Mouse (Mus musculus) urinary bladder, adult 2 months (tissue): Measurements from ENCODE around the gene Atg2b. TPM values are rescaled to one million over a fixed set of nuclear protein-coding genes. Genes with fewer than 3 reads are reported as not detected.

ENCODE experiments used
- DNase-seq: peaks from one replicate; pipeline ENCODE4 v3.0.0; 2022; ENCODE audit warnings: low spot score
- polyA plus RNA-seq: library from polyadenylated mRNA; depleted of rRNA; stranded (reverse); fragments of >200 nt; gene quantifications from 2 replicates; pipeline ENCODE4 v1.2.3, GENCODE M21; 2012; rRNA removed

Gene Atg2b
- polyA plus RNA-seq, 1 experiment: 24.5 TPM

- DNase-seq: no peak
These were observed 87.9 kb downstream of the Atg2b start for GRCm38 (mm10) chr12:105597135-105597534.

DNA sequence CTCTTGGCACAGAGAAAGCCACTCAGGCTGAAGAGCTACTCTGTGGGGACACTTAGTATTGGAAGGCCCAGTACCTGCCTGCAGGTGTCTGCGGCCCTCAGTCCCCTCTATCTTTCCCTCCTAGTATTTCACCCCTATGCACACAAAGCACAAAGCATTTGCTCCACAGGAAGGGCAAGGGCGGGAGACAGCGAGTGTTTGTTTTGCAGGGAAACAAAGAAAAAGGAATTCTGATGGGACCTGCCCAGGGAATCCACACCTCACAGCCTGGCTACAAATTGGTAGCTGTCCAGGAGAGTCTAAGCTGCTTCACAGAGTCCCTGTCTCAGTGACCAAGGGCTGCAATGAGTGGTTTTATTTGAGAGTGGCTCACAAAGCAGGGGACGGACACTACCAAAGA is 91.5 kb downstream of the Atg2b start:
- no peak for DNase-seq

DNA sequence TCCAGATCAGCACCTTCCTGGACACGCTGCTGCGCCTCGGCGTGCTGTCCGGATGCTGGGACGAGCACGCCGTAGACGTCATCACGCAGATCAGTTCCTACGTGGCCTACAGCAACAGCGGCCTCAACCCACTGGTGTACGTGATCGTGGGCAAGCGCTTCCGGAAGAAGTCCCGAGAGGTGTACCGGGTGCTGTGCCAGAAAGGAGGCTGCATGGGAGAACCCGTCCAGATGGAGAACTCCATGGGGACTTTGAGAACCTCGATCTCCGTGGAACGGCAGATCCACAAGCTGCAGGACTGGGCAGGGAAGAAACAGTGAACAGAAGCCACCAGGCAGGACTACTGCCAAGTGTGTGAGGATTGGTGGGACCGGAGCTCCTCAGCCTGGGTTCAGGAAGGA is 92.7 kb downstream of the Atg2b start:
- no peak for DNase-seq

GRCm38 (mm10) chr12:105590786-105591185 is 94.2 kb downstream of the Atg2b start:
- DNase-seq: no peak

GRCm38 (mm10) chr12:105587526-105587925 is 97.5 kb downstream of the Atg2b start:
- no peak for DNase-seq

GRCm38 (mm10) chr12:105584851-105585250 is 100.2 kb downstream of the Atg2b start:
- DNase-seq: peak; percentile 63

- no peak for DNase-seq
These were observed 101.5 kb downstream of the Atg2b start for GRCm38 (mm10) chr12:105583484-105583883.

GRCm38 (mm10) chr12:105582486-105582885 is 102.5 kb downstream of the Atg2b start:
- no peak for DNase-seq

DNA sequence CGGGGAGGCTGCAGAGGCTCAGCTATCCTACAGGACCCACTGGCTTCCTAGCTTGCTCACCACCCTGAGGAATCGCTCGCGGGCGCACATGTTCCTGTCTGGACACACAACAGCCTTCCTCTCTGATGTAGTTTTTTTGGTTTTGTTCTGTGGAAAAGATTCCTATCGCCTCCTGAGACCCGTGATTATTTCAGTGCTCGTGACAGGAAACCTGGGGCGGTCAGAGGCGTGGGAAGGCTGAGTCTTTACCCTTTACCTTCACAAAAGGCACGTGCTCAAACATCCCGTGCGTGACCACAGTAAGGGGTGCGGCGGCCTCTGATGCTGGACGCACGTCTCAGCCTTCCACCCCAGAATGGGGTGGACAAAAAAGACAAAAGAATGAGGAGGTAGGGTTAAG is 104.5 kb downstream of the Atg2b start:
- DNase-seq: no peak

- DNase-seq: no peak
These were observed 110.7 kb downstream of the Atg2b start for GRCm38 (mm10) chr12:105574356-105574755.

DNA sequence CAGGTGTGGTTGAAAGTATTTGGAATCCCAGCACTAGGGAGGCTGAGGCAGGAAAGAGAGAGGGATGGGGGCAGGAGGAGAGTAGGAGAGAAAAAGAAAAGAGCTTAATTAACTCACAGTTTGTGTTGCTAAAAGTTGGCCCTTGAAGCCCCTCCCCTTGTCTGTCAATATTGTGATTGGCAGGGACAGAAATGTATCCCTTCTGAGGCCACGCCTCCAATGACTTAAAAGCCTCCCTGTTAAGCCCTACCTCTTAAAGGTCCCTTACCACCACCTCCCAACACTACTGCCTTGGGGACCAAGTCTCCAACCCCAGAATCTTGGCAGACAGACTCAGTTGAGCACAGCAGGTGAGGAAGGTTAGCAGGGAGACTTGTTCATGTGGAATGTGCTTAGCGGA is 112.4 kb downstream of the Atg2b start:
- DNase-seq: no peak

GRCm38 (mm10) chr12:105571867-105572266 is 113.1 kb downstream of the Atg2b start:
- no peak for DNase-seq

Other genes starting within 250 kb of the Atg2b start
- gene D430019H16Rik, start 231.4 kb downstream of the Atg2b start, polyA plus RNA-seq: 3.5 and 4.4 TPM in 2 replicates
- gene Bdkrb2, start 122.0 kb downstream of the Atg2b start, polyA plus RNA-seq: 5.7 and 6.6 TPM in 2 replicates
- gene Bdkrb1, start 82.1 kb downstream of the Atg2b start, polyA plus RNA-seq: 0.17 and 0.35 TPM in 2 replicates
- gene Gskip, start 382 bp downstream of the Atg2b start, polyA plus RNA-seq: 18.2 and 18.4 TPM in 2 replicates
- gene Ak7, start 20.8 kb upstream of the Atg2b start, polyA plus RNA-seq: 0.11 and 0.25 TPM in 2 replicates
- gene Papola, start 99.5 kb upstream of the Atg2b start, polyA plus RNA-seq: 94.8 and 100 TPM in 2 replicates